Mouse (Mus musculus): Measurements from ENCODE around the gene Elane. TPM values are rescaled to one million over a fixed set of nuclear protein-coding genes. Genes with fewer than 3 reads are reported as not detected.

The Elane gene
- polyA plus RNA-seq, 1 experiment = not detected

DNA sequence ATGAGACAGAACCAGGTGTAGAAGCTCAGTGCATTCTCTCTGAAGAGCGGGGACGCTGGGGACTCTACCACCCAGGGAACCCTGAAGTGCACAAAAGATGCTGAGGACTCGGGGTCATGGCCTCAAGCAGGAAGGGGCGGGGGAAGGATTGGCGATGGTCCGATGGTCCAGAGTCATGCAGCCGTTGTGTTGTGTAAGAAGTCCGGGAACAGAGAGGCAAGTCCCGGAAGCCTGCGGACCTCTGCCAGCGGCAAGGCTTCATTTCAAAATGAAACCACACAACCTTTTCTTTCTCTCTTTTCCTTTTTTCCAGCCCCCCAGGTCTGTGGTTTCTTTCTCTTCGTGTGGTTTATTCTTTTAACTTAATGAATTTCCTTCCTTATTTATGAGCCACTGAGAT, 8.3 kb upstream of the Elane start:
- no peaks in the 10 kb centered on the region for H3K36me3 ChIP-seq (ENCODE audit: control insufficient read depth, insufficient read depth)
- H3K27me3 ChIP-seq (ENCODE audit: control insufficient read depth, insufficient read depth, insufficient read length) = no peaks in the 10 kb centered on the region
- no peaks in the 10 kb centered on the region for H3K79me2 ChIP-seq (ENCODE audit: control insufficient read depth, insufficient read depth)
- no peak overlapping the region for H3ac ChIP-seq (ENCODE audit: control insufficient read depth, insufficient read length)
- no peak overlapping the region for H3K4me2 ChIP-seq (ENCODE audit: low read depth)
- H3K4me3 ChIP-seq = no peak overlapping the region
- TF ChIP-seq TCF12 (IDR thresholded peaks at IDR 0.05; ENCODE audit: insufficient read depth, poor library complexity, severe bottlenecking) = no peak
- no peak for TF ChIP-seq USF1 (IDR thresholded peaks at IDR 0.05; ENCODE audit: low read depth)
- TF ChIP-seq MAX (IDR thresholded peaks at IDR 0.05; ENCODE audit: low read depth) = no peak
- no peak for TF ChIP-seq TCF3 (IDR thresholded peaks at IDR 0.05; ENCODE audit: insufficient read length, low read depth)

DNA sequence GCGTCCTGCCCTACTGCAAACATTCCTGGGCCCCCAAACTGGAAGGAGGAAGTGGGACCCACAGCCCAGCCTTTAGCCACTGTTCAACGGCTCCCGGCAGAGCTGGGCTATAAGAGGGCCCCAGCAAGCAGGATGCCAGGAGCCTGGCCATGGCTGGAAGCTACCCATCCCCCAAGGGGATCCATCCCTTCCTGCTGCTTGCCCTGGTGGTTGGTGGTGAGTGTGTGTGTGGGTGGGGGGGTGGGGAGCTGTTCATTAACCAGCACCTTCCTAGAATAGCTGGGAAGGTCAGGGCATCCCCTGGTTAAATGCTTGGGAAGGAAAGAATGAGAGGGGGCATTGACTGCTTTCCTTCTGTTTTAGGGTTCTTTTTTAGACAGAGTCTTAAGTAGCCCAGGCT, 6.5 kb upstream of the Elane start:
- no peaks in the 10 kb centered on the region for H3K27me3 ChIP-seq (ENCODE audit: control insufficient read depth, insufficient read depth, insufficient read length)
- no peak overlapping the region for H3ac ChIP-seq (ENCODE audit: control insufficient read depth, insufficient read length)
- no peak overlapping the region for H3K4me2 ChIP-seq (ENCODE audit: low read depth)
- no peaks in the 10 kb centered on the region for H3K79me2 ChIP-seq (ENCODE audit: control insufficient read depth, insufficient read depth)
- H3K4me3 ChIP-seq = no peak overlapping the region
- no peaks in the 10 kb centered on the region for H3K36me3 ChIP-seq (ENCODE audit: control insufficient read depth, insufficient read depth)
- TF ChIP-seq POLR2A (IDR thresholded peaks at IDR 0.05; ENCODE audit: insufficient read length, low read depth) (no peak), MAX (IDR thresholded peaks at IDR 0.05; ENCODE audit: low read depth) (no peak), CEBPB (IDR thresholded peaks at IDR 0.05; ENCODE audit: insufficient read depth, poor library complexity, severe bottlenecking) (no peak), REST (IDR thresholded peaks at IDR 0.05; ENCODE audit: insufficient read depth, insufficient read length) (no peak), E2F4 (IDR thresholded peaks at IDR 0.05; ENCODE audit: insufficient read depth) (no peak), POLR2AphosphoS2 (IDR thresholded peaks at IDR 0.05; ENCODE audit: insufficient read length, low read depth) (no peak), TCF12 (IDR thresholded peaks at IDR 0.05; ENCODE audit: insufficient read depth, poor library complexity, severe bottlenecking) (no peak), USF1 (IDR thresholded peaks at IDR 0.05; ENCODE audit: low read depth) (no peak), SRF (IDR thresholded peaks at IDR 0.05; ENCODE audit: control insufficient read depth, insufficient read length, low read depth) (no peak), TCF3 (IDR thresholded peaks at IDR 0.05; ENCODE audit: insufficient read length, low read depth) (no peak), MYOG (IDR thresholded peaks at IDR 0.05; ENCODE audit: control insufficient read depth in 1 of 3, insufficient read depth in 1 of 3, insufficient read length in 2 of 3, low read depth in 2 of 3) (no peak), MYOD1 (IDR thresholded peaks at IDR 0.05; ENCODE audit: control insufficient read depth in 1 of 3, insufficient read length in 2 of 3, low read depth in 2 of 3) (no peak)

DNA sequence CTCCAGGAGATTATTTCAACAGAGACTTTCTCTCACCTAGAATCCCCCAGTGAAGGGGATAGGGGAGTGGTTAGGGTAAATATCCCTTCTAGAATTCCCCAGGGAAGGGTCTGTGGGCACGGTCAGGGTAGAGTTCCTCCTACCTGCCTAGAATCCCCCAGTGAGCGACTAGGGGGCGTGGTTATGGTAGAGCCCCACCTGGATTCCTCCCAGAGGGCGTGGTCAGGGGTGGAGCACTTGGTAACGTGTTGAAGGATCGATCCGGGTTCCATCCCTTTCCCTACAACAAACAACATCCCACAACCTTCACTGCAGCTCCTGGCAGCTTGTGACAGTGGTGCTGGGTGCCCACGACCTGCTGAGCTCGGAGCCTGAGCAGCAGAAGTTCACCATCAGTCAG, 5.3 kb upstream of the Elane start:
- Histone ChIP-seq H3ac (ENCODE audit: control insufficient read depth, insufficient read length) (no peak overlapping the region), H3K27me3 (ENCODE audit: control insufficient read depth, insufficient read depth, insufficient read length) (no peaks in the 10 kb centered on the region), H3K4me3 (no peak overlapping the region), H3K36me3 (ENCODE audit: control insufficient read depth, insufficient read depth) (no peaks in the 10 kb centered on the region), H3K79me2 (ENCODE audit: control insufficient read depth, insufficient read depth) (no peaks in the 10 kb centered on the region), H3K4me2 (ENCODE audit: low read depth) (no peak overlapping the region)
- no peak for TF ChIP-seq MAX (IDR thresholded peaks at IDR 0.05; ENCODE audit: low read depth)
- no peak for TF ChIP-seq MYOG (IDR thresholded peaks at IDR 0.05; ENCODE audit: control insufficient read depth in 1 of 3, insufficient read depth in 1 of 3, insufficient read length in 2 of 3, low read depth in 2 of 3)
- TF ChIP-seq MYOD1 (IDR thresholded peaks at IDR 0.05; ENCODE audit: control insufficient read depth in 1 of 3, insufficient read length in 2 of 3, low read depth in 2 of 3) = no peak
- TF ChIP-seq E2F4 (IDR thresholded peaks at IDR 0.05; ENCODE audit: insufficient read depth) = no peak
- TF ChIP-seq TCF12 (IDR thresholded peaks at IDR 0.05; ENCODE audit: insufficient read depth, poor library complexity, severe bottlenecking) = no peak
- TF ChIP-seq POLR2A (IDR thresholded peaks at IDR 0.05; ENCODE audit: insufficient read length, low read depth) = no peak
- TF ChIP-seq USF1 (IDR thresholded peaks at IDR 0.05; ENCODE audit: low read depth) = no peak
- TF ChIP-seq TCF3 (IDR thresholded peaks at IDR 0.05; ENCODE audit: insufficient read length, low read depth) = no peak
- no peak for TF ChIP-seq SRF (IDR thresholded peaks at IDR 0.05; ENCODE audit: control insufficient read depth, insufficient read length, low read depth)
- no peak for TF ChIP-seq REST (IDR thresholded peaks at IDR 0.05; ENCODE audit: insufficient read depth, insufficient read length)
- TF ChIP-seq CEBPB (IDR thresholded peaks at IDR 0.05; ENCODE audit: insufficient read depth, poor library complexity, severe bottlenecking) = no peak
- no peak for TF ChIP-seq POLR2AphosphoS2 (IDR thresholded peaks at IDR 0.05; ENCODE audit: insufficient read length, low read depth)

- H3K79me2 ChIP-seq (ENCODE audit: control insufficient read depth, insufficient read depth) = no peaks in the 10 kb centered on the region
- H3K27me3 ChIP-seq (ENCODE audit: control insufficient read depth, insufficient read depth, insufficient read length) = no peaks in the 10 kb centered on the region
- H3K4me3 ChIP-seq = no peak overlapping the region
- TF ChIP-seq TCF12 (IDR thresholded peaks at IDR 0.05; ENCODE audit: insufficient read depth, poor library complexity, severe bottlenecking) = no peak
- no peak for TF ChIP-seq REST (IDR thresholded peaks at IDR 0.05; ENCODE audit: insufficient read depth, insufficient read length)
- no peak for TF ChIP-seq TCF3 (IDR thresholded peaks at IDR 0.05; ENCODE audit: insufficient read length, low read depth)
- no peak for TF ChIP-seq MAX (IDR thresholded peaks at IDR 0.05; ENCODE audit: low read depth)
- TF ChIP-seq CEBPB (IDR thresholded peaks at IDR 0.05; ENCODE audit: insufficient read depth, poor library complexity, severe bottlenecking) = no peak
- no peak for TF ChIP-seq POLR2A (IDR thresholded peaks at IDR 0.05; ENCODE audit: insufficient read length, low read depth)
- TF ChIP-seq MYOG (IDR thresholded peaks at IDR 0.05; ENCODE audit: control insufficient read depth in 1 of 3, insufficient read depth in 1 of 3, insufficient read length in 2 of 3, low read depth in 2 of 3) = no peak
- TF ChIP-seq SRF (IDR thresholded peaks at IDR 0.05; ENCODE audit: control insufficient read depth, insufficient read length, low read depth) = no peak
- H3K36me3 ChIP-seq (ENCODE audit: control insufficient read depth, insufficient read depth) = no peaks in the 10 kb centered on the region
- no peak overlapping the region for H3ac ChIP-seq (ENCODE audit: control insufficient read depth, insufficient read length)
- peak overlapping the region; percentile 18 for H3K4me2 ChIP-seq (ENCODE audit: low read depth)
Measured at GRCm38 (mm10) chr10:79881981-79882380, 4.1 kb upstream of the Elane start.

GRCm38 (mm10) chr10:79883297-79884084, 2.6 kb upstream of the Elane start:
- TF ChIP-seq POLR2AphosphoS2 (IDR thresholded peaks at IDR 0.05; ENCODE audit: insufficient read length, low read depth) (no peak), CEBPB (IDR thresholded peaks at IDR 0.05; ENCODE audit: insufficient read depth, poor library complexity, severe bottlenecking) (no peak), MAX (IDR thresholded peaks at IDR 0.05; ENCODE audit: low read depth) (no peak), MYOG (IDR thresholded peaks at IDR 0.05; ENCODE audit: control insufficient read depth in 1 of 3, insufficient read depth in 1 of 3, insufficient read length in 2 of 3, low read depth in 2 of 3) (no peak), TCF3 (IDR thresholded peaks at IDR 0.05; ENCODE audit: insufficient read length, low read depth) (no peak), REST (IDR thresholded peaks at IDR 0.05; ENCODE audit: insufficient read depth, insufficient read length) (no peak), MYOD1 (IDR thresholded peaks at IDR 0.05; ENCODE audit: control insufficient read depth in 1 of 3, insufficient read length in 2 of 3, low read depth in 2 of 3) (no peak), USF1 (IDR thresholded peaks at IDR 0.05; ENCODE audit: low read depth) (no peak), E2F4 (IDR thresholded peaks at IDR 0.05; ENCODE audit: insufficient read depth) (no peak), POLR2A (IDR thresholded peaks at IDR 0.05; ENCODE audit: insufficient read length, low read depth) (no peak), TCF12 (IDR thresholded peaks at IDR 0.05; ENCODE audit: insufficient read depth, poor library complexity, severe bottlenecking) (no peak), SRF (IDR thresholded peaks at IDR 0.05; ENCODE audit: control insufficient read depth, insufficient read length, low read depth) (no peak)
- Histone ChIP-seq H3ac (ENCODE audit: control insufficient read depth, insufficient read length) (no peak overlapping the region), H3K27me3 (ENCODE audit: control insufficient read depth, insufficient read depth, insufficient read length) (peaks cover 8% of the 10 kb centered on the region), H3K36me3 (ENCODE audit: control insufficient read depth, insufficient read depth) (no peaks in the 10 kb centered on the region), H3K79me2 (ENCODE audit: control insufficient read depth, insufficient read depth) (no peaks in the 10 kb centered on the region), H3K4me2 (ENCODE audit: low read depth) (peak overlapping the region; percentile 40), H3K4me3 (no peak overlapping the region)
